Mouse (Mus musculus) midbrain, embryonic 10.5 days (tissue): ENCODE measurements around the gene Hspbp1. TPM values are rescaled to one million over a fixed set of nuclear protein-coding genes. Genes with fewer than 3 reads are reported as not detected.

Experiments used
- DNase-seq: peaks from one replicate; pipeline ENCODE4 v3.0.0-alpha.2; 2017; ENCODE audit warnings: low spot score
- H3K27ac ChIP-seq: fragments of 300-500 bp; sonication (generic); replicated peaks from 2 replicates; pipeline ENCODE4 v1.5.1; 2016; ENCODE audit warnings: mild to moderate bottlenecking
- H3K27me3 ChIP-seq: fragments of 300-500 bp; sonication (generic); 2 replicates; pipeline ENCODE4 v1.6.1; 2016; ENCODE audit warnings: low read depth, mild to moderate bottlenecking; ENCODE audit not compliant: poor library complexity, severe bottlenecking
- H3K36me3 ChIP-seq: fragments of 300-500 bp; sonication (generic); 2 replicates; pipeline ENCODE4 v1.6.1; 2016; ENCODE audit warnings: mild to moderate bottlenecking, moderate library complexity
- H3K4me1 ChIP-seq: fragments of 300-500 bp; sonication (generic); 2 replicates; pipeline ENCODE4 v1.6.1; 2016
- H3K4me3 ChIP-seq: fragments of 300-500 bp; sonication (generic); 2 replicates; pipeline ENCODE4 v1.5.1; 2016; ENCODE audit warnings: mild to moderate bottlenecking, moderate library complexity
- H3K9me3 ChIP-seq: fragments of 300-500 bp; sonication (generic); replicated peaks from 2 replicates; pipeline ENCODE4 v1.6.1; 2016; ENCODE audit warnings: mild to moderate bottlenecking
- WGBS: fragments of 180-500 bp; shearing (Covaris S2); methylation state at CpG from one replicate; pipeline ENCODE4 v1.1.7; 2016; 5-methylcytosine and 5-hydroxymethylcytosine counted together
- polyA plus RNA-seq: library from polyadenylated mRNA; unstranded; fragments of >200 nt; fragmentation: Nextera tagmentation; extraction: Ambion mirVana; gene quantifications from 2 replicates; pipeline ENCODE4 v1.2.1, GENCODE M21; 2016

The Hspbp1 gene
- polyA plus RNA-seq, 1 experiment from 2014 or later, result 142 TPM

GRCm38 (mm10) chr7:4647291-4647690, 37.6 kb downstream of the Hspbp1 start:
- H3K36me3 ChIP-seq, result peaks cover 63% of the 10 kb centered on the region
- 83% methylated on average over 6 of the region's 6 CpGs for WGBS

GRCm38 (mm10) chr7:4646806-4647205, 38.1 kb downstream of the Hspbp1 start:
- Histone ChIP-seq H3K4me1 (no peaks in the 10 kb centered on the region), H3K9me3 (no peaks in the 10 kb centered on the region), H3K27ac (no peak overlapping the region), H3K36me3 (peaks cover 63% of the 10 kb centered on the region), H3K4me3 (no peak overlapping the region), H3K27me3 (no peaks in the 10 kb centered on the region)
- DNase-seq, result no peak
- 87% methylated on average over 3 of the region's 3 CpGs for WGBS

More at GRCm38 (mm10) chr7:4647291-4647690, 37.6 kb downstream of the Hspbp1 start:
- Histone ChIP-seq H3K9me3 (no peaks in the 10 kb centered on the region), H3K4me1 (no peaks in the 10 kb centered on the region), H3K4me3 (no peak overlapping the region), H3K27me3 (no peaks in the 10 kb centered on the region), H3K27ac (no peak overlapping the region)
- DNase-seq, result no peak

- H3K4me1 ChIP-seq, result no peaks in the 10 kb centered on the region
These were observed 41.6 kb downstream of the Hspbp1 start for GRCm38 (mm10) chr7:4643225-4643624.

GRCm38 (mm10) chr7:4641956-4642355, 42.9 kb downstream of the Hspbp1 start:
- WGBS, result 91% methylated on average over 7 of the region's 7 CpGs
- Histone ChIP-seq H3K27me3 (no peaks in the 10 kb centered on the region), H3K36me3 (peaks cover 100% of the 10 kb centered on the region), H3K27ac (no peak overlapping the region), H3K9me3 (no peaks in the 10 kb centered on the region), H3K4me1 (no peaks in the 10 kb centered on the region), H3K4me3 (no peak overlapping the region)
- no peak for DNase-seq

More at GRCm38 (mm10) chr7:4643225-4643624, 41.6 kb downstream of the Hspbp1 start:
- Histone ChIP-seq H3K27ac (no peak overlapping the region), H3K27me3 (no peaks in the 10 kb centered on the region), H3K4me3 (no peak overlapping the region), H3K9me3 (no peaks in the 10 kb centered on the region), H3K36me3 (peaks cover 91% of the 10 kb centered on the region)
- WGBS, result 92% methylated on average over 6 of the region's 6 CpGs
- DNase-seq, result no peak

- Histone ChIP-seq H3K9me3 (no peaks in the 10 kb centered on the region), H3K27ac (no peak overlapping the region), H3K27me3 (no peaks in the 10 kb centered on the region), H3K4me3 (no peak overlapping the region), H3K4me1 (no peaks in the 10 kb centered on the region), H3K36me3 (peaks cover 99% of the 10 kb centered on the region)
- WGBS, result 84% methylated on average over 11 of the region's 11 CpGs
- DNase-seq, result no peak
These were observed 43.7 kb downstream of the Hspbp1 start for GRCm38 (mm10) chr7:4641155-4641554.

GRCm38 (mm10) chr7:4636179-4636578, 48.7 kb downstream of the Hspbp1 start:
- 94% methylated on average over 4 of the region's 4 CpGs for WGBS
- DNase-seq, result no peak
- Histone ChIP-seq H3K4me3 (no peak overlapping the region), H3K36me3 (peaks cover 95% of the 10 kb centered on the region), H3K27me3 (no peaks in the 10 kb centered on the region), H3K4me1 (no peaks in the 10 kb centered on the region), H3K9me3 (no peaks in the 10 kb centered on the region), H3K27ac (no peak overlapping the region)

GRCm38 (mm10) chr7:4631031-4631430, 53.8 kb downstream of the Hspbp1 start, which contains the start of gene Tmem86b:
TSS of gene Tmem86b (minus strand) at chr7:4631422.
- Histone ChIP-seq H3K27me3 (no peaks in the 10 kb centered on the region), H3K27ac (no peak within 1 kb of the TSS), H3K36me3 (peaks cover 78% of the 10 kb centered on the region), H3K4me3 (no peak within 1 kb of the TSS), H3K4me1 (no peaks in the 10 kb centered on the region), H3K9me3 (no peaks in the 10 kb centered on the region)
- no peak for DNase-seq
- WGBS, result 93% methylated on average over 4 of the region's 4 CpGs

- 100% methylated on average over 1 of the region's 1 CpGs for WGBS
- H3K36me3 ChIP-seq, result peaks cover 70% of the 10 kb centered on the region
These were observed 54.7 kb downstream of the Hspbp1 start for GRCm38 (mm10) chr7:4630198-4630597.

GRCm38 (mm10) chr7:4629586-4629985, 55.3 kb downstream of the Hspbp1 start:
- H3K27ac ChIP-seq, result no peak overlapping the region
- WGBS, result 95% methylated on average over 5 of the region's 5 CpGs
- no peaks in the 10 kb centered on the region for H3K9me3 ChIP-seq
- no peaks in the 10 kb centered on the region for H3K27me3 ChIP-seq
- DNase-seq, result no peak
- H3K4me3 ChIP-seq, result no peak overlapping the region
- peaks cover 65% of the 10 kb centered on the region for H3K36me3 ChIP-seq
- H3K4me1 ChIP-seq, result no peaks in the 10 kb centered on the region

More at GRCm38 (mm10) chr7:4630198-4630597, 54.7 kb downstream of the Hspbp1 start:
- DNase-seq, result no peak
- H3K4me1 ChIP-seq, result no peaks in the 10 kb centered on the region
- no peaks in the 10 kb centered on the region for H3K9me3 ChIP-seq
- H3K27me3 ChIP-seq, result no peaks in the 10 kb centered on the region
- no peak overlapping the region for H3K4me3 ChIP-seq
- H3K27ac ChIP-seq, result no peak overlapping the region

- Histone ChIP-seq H3K27ac (no peak overlapping the region), H3K27me3 (no peaks in the 10 kb centered on the region), H3K36me3 (peaks cover 31% of the 10 kb centered on the region), H3K4me3 (no peak overlapping the region), H3K9me3 (no peaks in the 10 kb centered on the region), H3K4me1 (no peaks in the 10 kb centered on the region)
- WGBS, result 88% methylated on average over 2 of the region's 2 CpGs
- no peak for DNase-seq
These were observed 58.9 kb downstream of the Hspbp1 start for GRCm38 (mm10) chr7:4625928-4626327.

- Histone ChIP-seq H3K27me3 (no peaks in the 10 kb centered on the region), H3K4me1 (no peaks in the 10 kb centered on the region), H3K9me3 (no peaks in the 10 kb centered on the region), H3K4me3 (no peak overlapping the region), H3K27ac (no peak overlapping the region), H3K36me3 (peaks cover 15% of the 10 kb centered on the region)
- DNase-seq, result no peak
- 42% methylated on average over 1 of the region's 1 CpGs for WGBS
These were observed 60.5 kb downstream of the Hspbp1 start for GRCm38 (mm10) chr7:4624343-4624742.

GRCm38 (mm10) chr7:4623544-4624189, 61.2 kb downstream of the Hspbp1 start:
- peaks cover 8% of the 10 kb centered on the region for H3K36me3 ChIP-seq

GRCm38 (mm10) chr7:4619979-4620378, 64.9 kb downstream of the Hspbp1 start:
- Histone ChIP-seq H3K36me3 (no peaks in the 10 kb centered on the region), H3K27ac (no peak overlapping the region), H3K27me3 (no peaks in the 10 kb centered on the region), H3K4me3 (no peak overlapping the region), H3K9me3 (no peaks in the 10 kb centered on the region), H3K4me1 (no peaks in the 10 kb centered on the region)
- peak; percentile 25 for DNase-seq
- 32% methylated on average over 1 of the region's 1 CpGs for WGBS

More at GRCm38 (mm10) chr7:4623544-4624189, 61.2 kb downstream of the Hspbp1 start:
- Histone ChIP-seq H3K9me3 (no peaks in the 10 kb centered on the region), H3K4me3 (no peak overlapping the region), H3K27me3 (no peaks in the 10 kb centered on the region), H3K4me1 (no peaks in the 10 kb centered on the region), H3K27ac (no peak overlapping the region)
- WGBS, result 39% methylated on average over 4 of the region's 4 CpGs
- peak; percentile 34 for DNase-seq
